Mouse (Mus musculus): ENCODE measurements at regions not wholly inside any gene's neighbourhood (a gene's known extent, or its start where the extent isn't known, plus 50 kb on each side); places are given as distances from the start of the nearest gene placed in this dataset.

GRCm38 (mm10) chr7:51140796-51141195, 370.0 kb upstream of the Ano5 start:
- TF ChIP-seq CTCF (IDR thresholded peaks at IDR 0.05; ENCODE audit: low read depth) (no peak), EP300 (IDR thresholded peaks at IDR 0.05; ENCODE audit: low read depth) (no peak)
- H3K27ac ChIP-seq (ENCODE audit: low read depth): no peak overlapping the region
- no peaks in the 10 kb centered on the region for H3K27me3 ChIP-seq (ENCODE audit: insufficient read depth, low read length)
- ATAC-seq: no peak
- H3K4me3 ChIP-seq (ENCODE audit: low read depth, low read length): no peak overlapping the region
- no peaks in the 10 kb centered on the region for H3K9me3 ChIP-seq (ENCODE audit: low read length)
- no peaks in the 10 kb centered on the region for H3K36me3 ChIP-seq (replicated peaks; ENCODE audit: insufficient read depth, low read length)
- H3K9ac ChIP-seq (replicated peaks): no peak overlapping the region
- H3K4me1 ChIP-seq (ENCODE audit: insufficient read depth): no peaks in the 10 kb centered on the region
- DNase-seq: no peak
- no peak overlapping the region for H3K4me2 ChIP-seq (ENCODE audit: low read depth, low read length)
- 73% methylated on average over 4 of the region's 4 CpGs for WGBS (ENCODE audit: insufficient replicate concordance)

GRCm38 (mm10) chr7:51175211-51175610, 335.6 kb upstream of the Ano5 start:
- H3K4me2 ChIP-seq (ENCODE audit: low read depth, low read length): no peak overlapping the region
- ATAC-seq: no peak

GRCm38 (mm10) chr7:51215487-51216232, 295.2 kb upstream of the Ano5 start:
- WGBS (ENCODE audit: insufficient replicate concordance): 76% methylated on average over 6 of the region's 6 CpGs
- no peak overlapping the region for H3K4me3 ChIP-seq (ENCODE audit: low read depth, low read length)
- H3K9ac ChIP-seq (replicated peaks): no peak overlapping the region
- TF ChIP-seq EP300 (IDR thresholded peaks at IDR 0.05; ENCODE audit: low read depth) (no peak), CTCF (IDR thresholded peaks at IDR 0.05; ENCODE audit: low read depth) (no peak)
- no peaks in the 10 kb centered on the region for H3K36me3 ChIP-seq (replicated peaks; ENCODE audit: insufficient read depth, low read length)
- no peak overlapping the region for H3K4me2 ChIP-seq (ENCODE audit: low read depth, low read length)
- no peaks in the 10 kb centered on the region; the same call in 1 of the 2 replicates for H3K9me3 ChIP-seq (ENCODE audit: low read length)
- DNase-seq: no peak
- no peaks in the 10 kb centered on the region for H3K27me3 ChIP-seq (ENCODE audit: insufficient read depth, low read length)
- H3K4me1 ChIP-seq (ENCODE audit: insufficient read depth): no peaks in the 10 kb centered on the region
- H3K27ac ChIP-seq (ENCODE audit: low read depth): no peak overlapping the region
- ATAC-seq: no peak

More at GRCm38 (mm10) chr7:51175211-51175610, 335.6 kb upstream of the Ano5 start:
- Histone ChIP-seq H3K9me3 (ENCODE audit: low read length) (no peaks in the 10 kb centered on the region), H3K27ac (ENCODE audit: low read depth) (no peak overlapping the region), H3K36me3 (replicated peaks; ENCODE audit: insufficient read depth, low read length) (no peaks in the 10 kb centered on the region), H3K4me1 (ENCODE audit: insufficient read depth) (no peaks in the 10 kb centered on the region), H3K27me3 (ENCODE audit: insufficient read depth, low read length) (no peaks in the 10 kb centered on the region), H3K9ac (replicated peaks) (no peak overlapping the region), H3K4me3 (ENCODE audit: low read depth, low read length) (no peak overlapping the region)
- TF ChIP-seq CTCF (IDR thresholded peaks at IDR 0.05; ENCODE audit: low read depth) (no peak), EP300 (IDR thresholded peaks at IDR 0.05; ENCODE audit: low read depth) (no peak)
- DNase-seq: no peak
- WGBS (ENCODE audit: insufficient replicate concordance): 72% methylated on average over 8 of the region's 8 CpGs

- ATAC-seq: no peak
- Histone ChIP-seq H3K9ac (replicated peaks) (no peak overlapping the region), H3K27me3 (ENCODE audit: insufficient read depth, low read length) (no peaks in the 10 kb centered on the region), H3K36me3 (replicated peaks; ENCODE audit: insufficient read depth, low read length) (no peaks in the 10 kb centered on the region), H3K4me3 (ENCODE audit: low read depth, low read length) (no peak overlapping the region), H3K4me1 (ENCODE audit: insufficient read depth) (no peaks in the 10 kb centered on the region), H3K9me3 (ENCODE audit: low read length) (no peaks in the 10 kb centered on the region; the same call in 1 of the 2 replicates), H3K27ac (ENCODE audit: low read depth) (no peak overlapping the region), H3K4me2 (ENCODE audit: low read depth, low read length) (no peak overlapping the region)
- TF ChIP-seq CTCF (IDR thresholded peaks at IDR 0.05; ENCODE audit: low read depth): no peak
- TF ChIP-seq EP300 (IDR thresholded peaks at IDR 0.05; ENCODE audit: low read depth): no peak
- no peak for DNase-seq
- WGBS (ENCODE audit: insufficient replicate concordance): 72% methylated on average over 3 of the region's 3 CpGs
Observed at GRCm38 (mm10) chr7:51216233-51216605, 294.6 kb upstream of the Ano5 start.

GRCm38 (mm10) chr7:51221351-51221750, 289.5 kb upstream of the Ano5 start:
- WGBS (ENCODE audit: insufficient replicate concordance): 76% methylated on average over 4 of the region's 4 CpGs
- no peak overlapping the region for H3K4me3 ChIP-seq (ENCODE audit: low read depth, low read length)
- DNase-seq (no peak), ATAC-seq (no peak)
- H3K9me3 ChIP-seq (ENCODE audit: low read length): no peaks in the 10 kb centered on the region
- no peaks in the 10 kb centered on the region for H3K4me1 ChIP-seq (ENCODE audit: insufficient read depth)
- TF ChIP-seq EP300 (IDR thresholded peaks at IDR 0.05; ENCODE audit: low read depth) (no peak), CTCF (IDR thresholded peaks at IDR 0.05; ENCODE audit: low read depth) (no peak)
- H3K36me3 ChIP-seq (replicated peaks; ENCODE audit: insufficient read depth, low read length): no peaks in the 10 kb centered on the region
- no peak overlapping the region for H3K27ac ChIP-seq (ENCODE audit: low read depth)
- no peak overlapping the region for H3K9ac ChIP-seq (replicated peaks)
- no peak overlapping the region for H3K4me2 ChIP-seq (ENCODE audit: low read depth, low read length)
- H3K27me3 ChIP-seq (ENCODE audit: insufficient read depth, low read length): no peaks in the 10 kb centered on the region

GRCm38 (mm10) chr7:51221806-51222205, 289.0 kb upstream of the Ano5 start:
- Histone ChIP-seq H3K27ac (ENCODE audit: low read depth) (no peak overlapping the region), H3K36me3 (replicated peaks; ENCODE audit: insufficient read depth, low read length) (no peaks in the 10 kb centered on the region), H3K4me3 (ENCODE audit: low read depth, low read length) (no peak overlapping the region), H3K9ac (replicated peaks) (no peak overlapping the region), H3K4me1 (ENCODE audit: insufficient read depth) (no peaks in the 10 kb centered on the region), H3K27me3 (ENCODE audit: insufficient read depth, low read length) (no peaks in the 10 kb centered on the region), H3K4me2 (ENCODE audit: low read depth, low read length) (no peak overlapping the region), H3K9me3 (ENCODE audit: low read length) (no peaks in the 10 kb centered on the region)
- TF ChIP-seq EP300 (IDR thresholded peaks at IDR 0.05; ENCODE audit: low read depth): no peak
- TF ChIP-seq CTCF (IDR thresholded peaks at IDR 0.05; ENCODE audit: low read depth): no peak
- ATAC-seq (no peak), DNase-seq (no peak)
- WGBS (ENCODE audit: insufficient replicate concordance): 62% methylated on average over 1 of the region's 1 CpGs
